Mouse (Mus musculus) myocyte (in vitro differentiated cells): Measurements from ENCODE around the gene Gm20824. TPM values are rescaled to one million over a fixed set of nuclear protein-coding genes. Genes with fewer than 3 reads are reported as not detected.
"Not testable (repeated sequence)": the region's sequence is repeated elsewhere in the genome, so short reads cannot be mapped to it uniquely, and the experiment has no call there.

Experiments
- H3K27me3 ChIP-seq: one replicate; pipeline ENCODE4 v1.6.1; 2011; ENCODE audit not compliant: control insufficient read depth, insufficient read depth, insufficient read length
- H3K36me3 ChIP-seq: one replicate; pipeline ENCODE4 v1.6.1; 2011; ENCODE audit not compliant: control insufficient read depth, insufficient read depth
- H3K4me2 ChIP-seq: one replicate; pipeline ENCODE4 v1.6.1; 2011; ENCODE audit warnings: low read depth, control low read depth
- H3K4me3 ChIP-seq: one replicate; pipeline ENCODE4 v1.5.1; 2011; ENCODE audit warnings: mild to moderate bottlenecking, control low read depth, moderate library complexity
- H3K79me2 ChIP-seq: one replicate; pipeline ENCODE4 v1.6.1; 2011; ENCODE audit not compliant: control insufficient read depth, insufficient read depth
- H3ac ChIP-seq: one replicate; pipeline ENCODE4 v1.6.1; 2011; ENCODE audit not compliant: control insufficient read depth, insufficient read length
- polyA plus RNA-seq: library from polyadenylated mRNA; unstranded; fragments of >200 nt; fragmentation: generic; extraction: Trizol; gene quantifications from one replicate; pipeline ENCODE4 v1.2.1, GENCODE M21; 2012; ENCODE audit warnings: missing spikeins

Gene Gm20824
- not detected for polyA plus RNA-seq

DNA sequence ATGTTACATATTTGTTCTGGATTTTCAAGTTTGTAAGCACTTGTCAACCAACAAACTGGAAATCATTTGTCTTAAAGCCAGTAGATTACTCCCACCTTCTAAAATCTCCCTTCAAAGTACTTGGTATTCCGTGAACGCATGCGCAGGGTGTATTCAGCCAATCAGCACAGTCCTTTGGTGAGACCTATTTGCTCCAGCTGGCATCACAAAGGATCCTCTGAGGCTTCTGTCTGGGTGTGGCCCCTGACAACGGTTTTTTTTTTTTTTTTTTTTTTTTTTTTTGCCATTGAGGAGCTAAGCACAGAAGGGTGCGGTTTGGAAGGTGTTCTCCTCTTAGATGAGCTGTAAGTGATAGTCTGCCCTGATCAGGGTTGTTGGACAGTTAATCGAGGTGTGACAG, at the start of gene Gm20824:
Gene Gm20824 (plus strand): TSS at position 301 of the 400 bp plus-strand sequence.
- H3K79me2 ChIP-seq, H3K27me3 ChIP-seq, H3ac ChIP-seq, H3K36me3 ChIP-seq, H3K4me3 ChIP-seq, H3K4me2 ChIP-seq: not testable (repeated sequence)

Other genes with a start within 250 kb of the Gm20824 start
- gene Gm20825, start 186.4 kb upstream of the Gm20824 start, polyA plus RNA-seq, result not detected